Mouse (Mus musculus): ENCODE measurements around the gene Fam81b.

- no peak for TF ChIP-seq CTCF (IDR thresholded peaks at IDR 0.05; ENCODE audit: low read depth, low read length)
- no peak for TF ChIP-seq POLR2A (IDR thresholded peaks at IDR 0.05; ENCODE audit: borderline replicate concordance, low read depth, low read length)
These were observed 3.9 kb upstream of the Fam81b start for GRCm38 (mm10) chr13:76308811-76309210.

Measured in bone marrow macrophage, adult 2 months (primary cell).